Mouse (Mus musculus): Measurements from ENCODE around the gene Ripor3.

Gene Ripor3

DNA sequence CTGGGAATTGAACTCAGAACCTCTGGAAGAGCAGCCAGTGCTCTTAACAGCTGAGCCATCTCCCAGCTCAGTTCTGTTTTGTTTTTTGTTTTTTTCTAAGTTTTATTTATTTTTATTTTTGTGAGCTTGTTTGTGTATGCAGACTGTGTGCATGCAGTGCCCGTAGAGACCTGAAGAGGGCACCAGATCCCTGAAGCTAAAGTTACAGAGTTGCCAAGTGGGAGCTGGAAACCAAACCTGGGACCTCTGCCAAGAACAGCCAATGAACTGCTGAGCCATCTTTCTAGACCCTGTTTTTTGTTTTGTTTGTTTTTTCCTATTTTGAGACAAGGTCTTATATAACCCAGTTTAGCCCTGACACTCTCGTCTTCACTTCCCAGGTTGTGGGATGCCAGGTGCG lies 18.0 kb upstream of the Ripor3 start:
- DNase-seq (ENCODE audit: low read depth), result no peak

DNA sequence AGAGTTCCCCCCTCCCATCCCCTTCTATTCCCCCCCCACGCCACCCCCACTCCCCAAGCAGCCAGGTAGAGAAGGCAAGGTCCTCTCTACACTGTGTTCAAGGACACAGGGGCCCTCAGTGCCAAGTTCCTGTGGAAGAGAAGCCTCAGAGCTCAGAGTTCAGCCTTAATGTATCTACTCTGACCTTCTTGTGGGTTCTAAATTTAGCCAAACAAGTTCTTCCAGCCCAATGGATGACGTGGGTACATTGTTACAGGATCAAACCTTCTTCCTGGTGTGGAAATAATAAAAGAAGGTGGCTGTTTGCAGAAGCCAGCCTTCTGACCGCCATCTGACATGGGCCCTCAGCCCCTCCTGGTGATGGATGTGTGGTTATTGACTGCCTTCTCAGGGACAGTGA lies 16.0 kb upstream of the Ripor3 start:
- DNase-seq (ENCODE audit: low read depth), result no peak

DNA sequence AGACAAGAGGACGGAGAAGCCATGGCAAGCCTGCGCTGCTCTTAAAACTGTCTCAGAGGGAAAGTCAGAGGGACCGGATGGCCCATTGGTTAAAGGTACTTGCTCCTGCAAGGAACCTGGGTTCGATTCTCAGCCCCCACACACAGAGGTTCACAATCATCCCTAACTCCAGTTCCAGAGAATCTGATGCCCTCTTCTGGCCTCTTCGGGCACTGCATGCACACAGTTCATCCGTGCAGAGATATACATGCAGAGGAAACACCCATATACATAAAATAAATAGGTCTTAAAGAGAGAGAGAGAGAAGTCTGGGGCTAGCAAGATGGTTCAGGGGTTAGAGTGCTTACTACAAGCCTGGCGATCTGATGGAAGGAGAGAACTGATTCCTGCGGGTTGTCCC lies 15.5 kb upstream of the Ripor3 start:
- no peak for DNase-seq (ENCODE audit: low read depth)

DNA sequence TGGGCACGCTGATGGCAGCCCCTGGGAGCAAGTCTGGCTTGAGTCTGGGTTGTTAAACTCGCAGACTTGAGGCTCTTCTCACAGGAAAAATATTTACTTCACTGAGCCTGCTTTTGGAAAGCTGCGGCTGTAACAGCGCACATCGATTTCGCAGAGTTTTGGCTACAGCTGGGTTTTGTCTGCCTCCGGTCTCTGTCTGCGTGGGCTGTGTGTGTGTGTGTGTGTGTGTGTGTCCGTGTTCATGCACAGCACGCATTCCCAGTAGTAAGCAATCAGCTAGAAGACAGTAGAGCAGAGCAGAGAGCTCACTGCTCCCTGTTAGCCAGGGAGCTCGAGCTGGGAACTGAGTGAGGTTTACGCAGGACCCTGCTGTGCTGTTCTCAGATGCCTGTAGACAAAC lies 14.8 kb upstream of the Ripor3 start:
- no peak for DNase-seq (ENCODE audit: low read depth)

DNA sequence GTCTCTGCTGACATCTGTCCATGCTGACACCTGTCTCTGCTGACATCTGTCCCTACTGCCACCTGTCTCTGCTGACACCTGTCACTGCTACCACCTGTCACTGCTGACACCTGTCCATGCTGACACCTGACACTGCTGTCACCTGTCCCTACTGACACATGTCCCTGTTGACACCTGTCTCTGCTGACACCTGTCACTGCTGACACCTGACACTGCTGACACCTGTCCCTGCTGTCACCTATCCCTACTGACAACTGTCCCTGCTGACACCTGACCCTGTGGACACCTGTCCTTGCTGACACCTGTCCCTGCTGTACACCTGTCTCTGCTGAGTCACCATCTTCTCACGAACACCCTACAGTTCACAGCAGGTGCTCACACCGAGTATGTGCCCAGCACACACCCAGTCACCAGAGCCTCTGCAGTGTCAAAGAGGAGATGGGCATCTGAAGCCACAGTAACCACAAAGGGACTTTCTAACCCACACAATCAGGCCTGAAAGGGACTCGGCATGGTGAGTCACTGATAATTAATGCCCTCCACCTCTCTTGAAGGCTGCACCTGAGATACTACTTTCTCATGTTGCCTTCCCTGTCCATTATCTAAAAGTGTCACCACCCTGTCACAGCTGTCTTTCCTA lies 13.5 kb upstream of the Ripor3 start:
- DNase-seq (ENCODE audit: low read depth), result no peak

DNA sequence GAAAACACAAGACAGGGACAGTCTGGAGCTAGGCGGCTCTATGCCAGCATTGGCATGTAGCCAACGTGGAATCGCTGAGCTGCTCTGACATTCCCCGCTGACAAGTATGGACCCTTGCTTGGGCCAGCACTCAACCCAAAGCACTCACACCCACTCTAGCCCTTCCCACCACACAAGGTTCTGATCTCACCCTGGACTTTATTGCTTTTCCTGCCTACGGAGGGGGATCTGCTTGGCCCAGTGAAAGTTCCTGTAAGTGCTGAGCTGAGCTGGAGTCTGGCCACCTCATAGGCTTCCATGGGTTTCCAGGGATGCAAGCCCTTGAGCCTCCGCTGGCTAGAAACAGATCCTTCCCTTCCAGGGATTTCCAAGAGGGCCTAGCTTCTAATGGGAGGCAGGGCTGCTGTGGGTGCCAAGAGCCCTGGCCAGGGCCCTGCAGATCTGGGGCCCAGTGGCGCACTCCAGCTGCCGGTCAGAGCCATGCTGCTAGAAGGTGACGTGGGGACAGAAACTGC lies 8.8 kb upstream of the Ripor3 start:
- no peak for DNase-seq (ENCODE audit: low read depth)

DNA sequence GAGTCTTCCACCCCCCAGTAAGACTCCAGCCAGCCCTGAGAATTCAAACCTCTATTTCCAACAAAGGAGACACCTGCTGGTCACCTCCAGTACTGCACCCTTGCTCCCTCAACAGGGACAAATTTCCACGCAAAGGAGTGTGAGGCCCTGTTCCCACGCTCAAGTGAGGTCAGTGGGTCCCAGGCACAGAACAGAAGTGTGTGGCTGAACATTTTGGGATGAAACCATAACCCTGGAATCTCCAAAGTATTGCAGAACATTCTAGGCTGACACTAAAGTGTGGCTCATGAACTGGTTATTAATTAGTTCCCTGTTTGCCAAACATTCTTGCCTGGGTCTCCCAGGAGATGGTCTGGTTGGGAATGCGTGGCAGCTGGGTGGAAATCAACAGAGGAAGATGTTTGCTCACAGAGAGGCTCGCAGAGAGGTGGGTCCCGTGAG lies 6.6 kb upstream of the Ripor3 start:
- peak; percentile 81 for DNase-seq (ENCODE audit: low read depth)

DNA sequence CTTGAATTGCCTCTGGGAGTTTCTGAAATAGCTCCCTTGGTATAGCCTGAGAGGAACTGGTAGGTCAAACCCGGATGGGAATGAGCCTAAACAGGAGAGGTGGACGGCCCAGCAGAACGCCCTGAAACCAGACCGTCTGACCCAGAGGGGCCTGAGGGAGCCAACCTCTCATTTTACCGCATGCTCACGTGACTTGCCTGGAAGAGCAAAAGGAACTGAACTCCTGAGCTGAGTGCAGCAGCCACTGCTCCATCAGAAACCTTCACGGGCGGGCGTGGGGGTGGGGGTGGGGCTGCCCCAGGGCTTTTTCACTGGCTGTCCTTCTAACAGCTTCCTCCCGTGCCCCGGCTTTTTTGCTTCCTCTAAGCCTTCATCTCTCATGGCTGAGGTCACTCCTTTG lies 475 bp upstream of the Ripor3 start:
- peak; percentile 9 for DNase-seq (ENCODE audit: low read depth)

DNA sequence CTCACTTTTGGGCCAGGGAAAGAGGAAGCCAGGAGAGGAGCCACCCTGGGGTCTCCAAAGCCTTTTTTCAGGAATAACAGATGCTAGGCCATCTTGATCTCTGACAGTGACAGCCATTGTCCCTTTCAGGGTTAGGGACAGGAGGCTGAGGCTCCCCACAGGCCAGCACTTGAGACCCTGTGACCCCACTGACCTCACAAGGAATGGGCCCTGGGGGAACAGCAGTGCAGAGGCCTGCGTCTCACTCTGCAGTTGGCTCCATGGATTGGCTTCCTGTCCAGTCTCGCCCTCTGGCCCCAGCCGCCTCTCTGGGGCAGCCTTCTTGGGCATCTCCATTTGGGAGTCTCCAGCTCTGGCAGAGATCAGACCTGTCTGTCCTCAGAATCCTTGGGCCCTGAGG lies 2.3 kb downstream of the Ripor3 start:
- no peak for DNase-seq (ENCODE audit: low read depth)

DNA sequence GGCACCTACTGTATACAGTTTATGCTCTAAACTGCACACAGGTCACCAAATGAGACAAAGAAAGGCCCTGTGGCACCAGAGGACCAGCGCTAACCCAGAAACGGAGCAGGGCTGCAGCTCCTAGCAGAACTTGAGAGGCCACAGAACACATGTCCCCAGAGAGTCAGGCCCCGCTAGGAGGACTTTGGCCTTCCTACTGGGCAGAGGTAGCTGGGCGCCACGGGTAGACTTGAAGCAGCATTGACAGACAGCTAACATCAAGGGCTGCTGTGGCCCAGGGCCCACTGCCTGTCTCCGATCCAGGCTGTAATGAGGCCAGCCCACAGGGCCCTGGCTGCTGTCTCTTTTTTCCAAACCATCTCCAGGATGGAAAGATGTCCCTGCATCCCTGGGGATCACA lies 3.9 kb downstream of the Ripor3 start:
- no peak for DNase-seq (ENCODE audit: low read depth)

DNA sequence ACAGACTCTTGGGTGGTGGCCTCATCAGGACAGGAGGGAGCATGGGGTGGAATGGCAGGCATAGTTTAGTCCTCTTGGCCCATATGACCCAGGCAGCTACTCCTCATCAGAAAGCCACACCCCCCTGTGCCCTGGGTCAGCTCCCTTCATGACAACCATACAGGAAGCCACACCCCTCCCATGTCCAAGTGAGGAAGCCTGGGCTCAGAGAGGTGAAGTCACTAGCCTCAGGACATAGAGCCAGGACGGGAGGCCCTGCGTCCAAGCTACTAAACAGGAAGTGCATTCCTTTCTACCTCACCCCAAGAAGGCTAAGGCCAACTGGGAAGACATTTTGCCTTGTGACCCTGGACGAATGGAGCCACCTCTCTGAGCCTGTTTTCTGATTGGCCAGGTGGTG lies 4.8 kb downstream of the Ripor3 start:
- peak; percentile 25 for DNase-seq (ENCODE audit: low read depth)

DNA sequence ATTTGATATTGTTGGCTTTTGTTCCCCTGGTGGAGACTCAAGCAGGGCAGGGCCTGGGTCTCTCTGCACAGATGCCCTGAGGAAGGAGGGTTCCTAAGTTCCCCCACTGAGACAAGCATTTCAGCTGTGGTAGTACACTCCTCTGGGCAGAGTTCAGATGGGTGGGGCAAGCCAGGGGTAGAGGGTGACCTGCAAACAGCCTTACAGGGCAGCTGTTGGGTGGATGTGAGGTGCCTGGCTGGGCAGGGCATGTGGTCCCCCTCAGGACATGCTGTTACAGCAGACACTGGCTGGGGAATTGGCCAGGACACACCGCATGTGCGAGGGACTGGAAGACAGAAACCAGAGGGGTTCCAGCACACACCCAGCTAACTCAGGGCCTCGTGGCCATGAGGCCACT lies 5.4 kb downstream of the Ripor3 start:
- peak; percentile 8 for DNase-seq (ENCODE audit: low read depth)

DNA sequence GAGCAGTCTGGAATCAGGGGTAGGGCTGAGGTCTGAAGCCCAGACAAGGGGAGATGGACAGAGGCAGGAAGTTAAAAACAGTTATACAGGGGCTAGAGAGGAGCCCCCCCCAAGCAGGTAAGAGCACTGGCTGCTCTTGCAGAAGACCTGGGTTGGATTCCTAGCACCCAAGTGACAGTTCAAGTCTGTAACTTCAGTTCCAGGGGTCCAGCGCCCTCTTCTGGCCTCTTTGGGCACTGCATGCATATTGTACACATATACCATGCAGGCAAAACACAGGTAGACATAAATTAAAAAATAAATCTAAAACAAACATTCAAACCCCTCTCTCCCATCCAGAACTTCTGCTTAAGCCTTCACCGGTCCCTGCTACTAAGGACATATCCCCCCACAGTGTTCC lies 6.0 kb downstream of the Ripor3 start:
- no peak for DNase-seq (ENCODE audit: low read depth)

DNA sequence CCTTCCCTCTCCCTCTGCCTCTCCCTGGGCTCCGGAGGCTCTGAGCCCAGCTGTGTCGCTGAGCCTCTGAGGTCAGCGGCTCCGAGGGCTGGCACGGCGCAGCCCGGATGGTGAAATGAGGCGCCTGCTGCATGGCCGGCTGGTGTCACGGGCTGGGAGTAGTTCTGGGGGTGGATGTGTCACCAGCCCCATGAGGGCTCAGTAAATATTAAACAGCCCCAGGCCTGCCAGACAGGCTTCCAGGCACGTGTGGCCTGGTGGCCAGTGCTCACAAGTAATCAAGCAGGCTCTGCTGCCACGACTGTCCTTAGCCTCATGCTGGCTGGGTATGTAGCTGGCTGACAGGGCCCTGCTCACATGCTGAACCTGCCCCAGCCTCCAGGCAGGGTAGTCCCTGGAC lies 7.0 kb downstream of the Ripor3 start:
- no peak for DNase-seq (ENCODE audit: low read depth)

DNA sequence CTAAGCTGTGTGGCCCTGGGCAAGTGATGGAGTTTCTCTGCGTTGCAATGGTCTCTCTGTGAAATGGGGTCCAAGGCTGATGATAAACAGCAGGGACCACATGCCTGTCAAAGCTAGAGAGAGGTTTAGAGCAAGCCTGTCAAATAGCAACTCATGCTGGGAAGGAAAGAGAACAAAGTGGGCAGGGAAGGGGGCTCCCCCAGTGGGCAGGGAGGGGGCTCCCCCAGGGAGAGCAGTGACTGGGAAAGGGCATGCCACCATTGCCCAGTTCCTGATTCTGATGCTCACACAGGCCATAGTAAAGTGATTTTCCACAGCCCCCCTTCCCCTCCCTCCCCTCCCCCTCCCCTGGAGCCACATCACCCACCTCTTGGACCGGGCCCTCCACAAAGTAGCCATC lies 7.5 kb downstream of the Ripor3 start:
- no peak for DNase-seq (ENCODE audit: low read depth)

DNA sequence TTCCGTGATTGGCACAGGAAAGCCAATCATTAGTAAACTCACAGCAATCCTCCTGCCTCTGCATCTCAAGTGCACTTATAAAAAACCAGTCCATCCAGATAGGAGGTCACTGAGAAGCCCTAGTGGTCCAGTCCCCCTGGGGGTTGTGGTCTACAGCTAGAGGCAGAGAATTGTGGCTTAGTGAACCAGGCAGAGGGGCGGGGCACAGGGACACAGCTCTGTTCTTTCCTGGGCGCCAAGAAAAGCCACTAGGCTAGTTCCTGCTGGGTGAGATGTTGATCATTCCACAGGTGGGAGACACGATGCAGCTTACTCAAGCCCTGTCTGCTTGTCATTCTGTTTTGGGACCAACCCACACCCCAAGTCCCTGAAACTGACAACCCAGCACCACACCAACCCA lies 8.2 kb downstream of the Ripor3 start:
- DNase-seq (ENCODE audit: low read depth), result no peak

DNA sequence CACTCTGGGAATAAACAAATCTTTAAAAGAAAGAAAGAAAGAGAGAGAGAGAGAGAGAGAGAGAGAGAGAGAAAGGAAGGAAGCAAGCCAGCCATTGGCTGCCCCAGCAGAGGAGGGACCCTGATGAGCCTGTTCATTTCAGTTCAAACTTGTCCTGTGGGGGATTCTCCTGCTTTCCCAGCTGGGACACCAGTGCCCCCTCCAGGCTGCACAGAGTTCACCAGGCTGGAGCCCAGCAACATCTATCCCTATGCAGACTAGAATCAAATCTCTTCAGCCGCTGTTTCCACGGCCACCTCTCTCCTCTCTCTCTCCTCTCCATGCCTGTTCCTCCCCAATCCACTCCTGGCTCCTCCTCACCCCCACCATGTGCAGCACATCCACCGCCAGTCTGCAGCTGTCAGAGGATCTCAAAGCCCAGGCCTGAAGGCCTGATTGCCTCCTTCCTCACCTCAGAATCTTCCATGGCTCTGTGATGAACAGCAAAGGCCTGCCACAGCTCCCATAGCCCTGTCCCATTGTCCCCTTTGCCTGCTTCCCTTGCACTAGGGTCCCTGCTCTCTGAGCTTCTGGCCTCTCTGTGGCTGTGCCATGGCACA lies 11.2 kb downstream of the Ripor3 start:
- no peak for DNase-seq (ENCODE audit: low read depth)

DNA sequence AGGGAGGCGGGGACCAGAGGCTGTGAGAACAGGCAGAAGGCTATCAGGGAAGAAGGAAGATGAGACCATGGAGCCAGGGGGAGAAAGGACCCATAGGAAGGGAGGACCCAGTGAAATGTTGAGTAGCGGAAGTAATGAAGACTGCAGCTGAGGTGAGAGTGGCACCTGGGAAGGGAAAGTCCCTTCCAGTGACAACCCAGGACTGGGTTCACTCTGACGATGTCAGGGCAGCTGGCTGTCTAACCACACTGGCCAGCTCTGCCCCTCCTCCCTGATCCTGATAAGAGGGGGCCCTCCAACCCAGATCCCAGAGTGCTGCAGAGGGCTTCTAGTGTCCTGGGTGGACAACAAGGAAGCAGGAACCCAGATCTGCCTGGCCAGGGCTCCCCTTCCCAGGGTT lies 12.9 kb downstream of the Ripor3 start:
- peak; percentile 80 for DNase-seq (ENCODE audit: low read depth)

DNA sequence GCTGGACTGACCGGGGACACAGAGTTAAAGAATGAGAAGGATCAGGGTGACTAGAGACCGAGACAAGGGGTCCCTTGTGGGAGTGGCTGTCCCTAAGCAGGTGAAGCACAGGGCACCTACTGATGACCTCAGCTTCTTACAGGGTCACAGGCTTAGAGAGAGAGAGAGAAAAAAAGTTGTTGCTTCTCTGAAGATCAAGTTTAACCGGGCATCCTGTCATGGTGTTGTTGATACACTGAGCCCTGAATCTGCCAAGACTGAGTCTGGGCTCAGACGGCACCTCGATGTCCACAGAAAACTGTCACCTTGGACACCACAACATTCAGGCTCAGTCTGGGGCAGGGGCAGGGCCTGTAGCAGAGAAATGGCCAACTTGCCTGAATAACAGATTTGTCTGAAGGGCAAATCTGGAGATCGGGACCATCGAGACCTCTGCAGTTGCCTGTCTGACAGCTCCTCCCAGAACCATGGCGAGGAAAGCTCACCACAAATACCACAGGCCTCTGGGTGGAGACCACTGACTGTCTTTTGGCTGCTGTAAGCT lies 13.7 kb downstream of the Ripor3 start:
- peak; percentile 71 for DNase-seq (ENCODE audit: low read depth)

DNA sequence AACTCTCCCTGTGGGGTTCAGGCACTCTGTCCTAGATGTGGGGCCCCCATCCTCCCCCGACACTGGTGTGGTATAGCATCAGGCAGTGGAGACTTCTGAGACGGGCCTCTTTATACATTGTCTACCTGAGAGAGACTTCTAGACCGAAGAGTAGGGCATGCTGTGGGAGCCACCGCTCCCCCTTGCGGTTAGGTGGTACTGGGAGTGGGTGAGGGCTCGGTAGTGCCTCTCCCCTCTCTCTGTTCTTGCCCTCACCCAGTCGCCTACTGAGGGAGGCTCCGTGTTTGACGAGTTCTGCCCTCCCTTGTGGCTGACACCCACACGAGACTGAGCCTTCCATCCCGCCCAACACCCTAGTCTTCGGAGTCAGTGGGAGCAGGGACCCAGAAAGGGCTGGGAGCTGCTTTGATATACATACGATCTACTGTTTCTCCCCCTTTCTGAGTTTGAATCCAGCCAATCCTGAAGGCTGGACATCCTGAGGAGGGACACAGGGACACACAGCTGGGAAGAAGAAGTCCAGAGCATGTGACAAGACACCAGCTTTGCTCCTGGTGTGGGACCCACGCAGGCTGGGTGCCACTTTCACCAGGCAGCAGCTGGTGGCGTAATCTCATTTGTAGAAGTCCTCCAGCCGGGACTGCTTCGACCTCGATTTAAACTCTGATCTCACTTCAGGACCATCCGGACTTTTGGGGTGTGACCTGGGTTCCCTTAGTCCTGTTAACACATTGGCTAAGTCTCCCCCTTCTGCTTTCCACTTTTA lies 14.4 kb downstream of the Ripor3 start:
- peak; percentile 57 for DNase-seq (ENCODE audit: low read depth)

DNA sequence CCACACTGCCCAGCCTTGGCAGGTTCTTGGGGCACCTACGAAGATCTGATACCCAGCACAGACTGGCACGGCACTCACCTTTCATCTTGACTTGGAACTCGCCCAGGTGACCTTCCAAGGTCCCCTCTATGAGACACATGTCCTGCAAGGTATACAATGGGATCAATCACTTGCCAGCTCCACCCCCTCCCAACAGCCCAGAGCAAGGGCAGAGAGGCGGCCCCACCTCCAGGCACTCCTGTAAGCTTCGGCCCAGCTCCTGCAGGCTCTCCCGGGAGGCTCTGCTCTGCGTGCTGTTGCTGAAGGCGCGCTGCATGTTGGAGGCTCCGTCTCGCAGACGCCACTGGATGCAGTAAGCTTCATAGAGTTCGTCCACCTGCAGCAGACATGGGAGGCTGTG lies 17.2 kb downstream of the Ripor3 start:
- no peak for DNase-seq (ENCODE audit: low read depth)

DNA sequence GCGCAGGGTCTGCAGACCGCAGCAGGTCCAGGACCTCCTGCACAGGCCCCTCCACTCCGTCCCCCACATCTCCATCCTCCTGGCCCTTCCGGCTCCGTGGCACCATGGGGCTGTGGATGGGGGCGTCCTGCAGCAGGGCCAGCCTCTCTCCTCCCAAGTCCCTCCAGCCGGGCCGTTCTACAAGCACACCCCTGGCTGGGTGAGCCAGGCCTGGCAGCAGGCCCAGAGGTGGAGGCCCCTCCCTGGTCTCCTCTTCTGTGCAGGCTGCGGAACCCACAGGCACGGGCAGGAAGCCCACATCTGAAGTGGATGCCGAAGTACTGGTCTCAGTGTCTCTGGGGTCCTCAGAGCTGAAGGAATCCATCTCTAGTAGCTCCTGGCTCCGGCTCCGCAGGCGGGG lies 21.1 kb downstream of the Ripor3 start:
- peak; percentile 70 for DNase-seq (ENCODE audit: low read depth)

DNA sequence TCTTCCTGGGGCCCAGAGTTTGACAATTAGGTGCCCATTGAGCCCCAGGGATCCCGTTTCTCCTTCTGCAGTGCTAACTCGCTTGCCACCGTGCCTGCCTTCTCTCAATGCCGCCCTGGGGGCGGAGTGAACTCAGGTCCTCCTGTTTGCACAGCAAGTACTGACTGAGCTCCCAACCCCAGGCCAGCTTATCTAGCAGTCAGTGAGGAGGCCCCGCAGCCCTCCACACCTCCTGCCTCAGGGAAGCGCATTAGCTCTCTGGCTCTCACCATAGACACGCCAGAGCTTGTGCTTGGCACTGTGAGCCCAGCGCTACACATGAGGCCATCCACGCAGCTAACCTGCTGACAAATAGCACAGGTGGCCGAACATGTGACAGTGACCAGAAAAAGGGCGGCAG lies 22.8 kb downstream of the Ripor3 start:
- DNase-seq (ENCODE audit: low read depth), result no peak

Data from naive thymus-derived CD4-positive, alpha-beta T cell, adult 2 months (primary cell).